Mouse (Mus musculus) right cerebral cortex, adult 18-20 months (tissue): ENCODE measurements at regions not wholly inside any gene's neighbourhood (a gene's known extent, or its start where the extent isn't known, plus 50 kb on each side); places are given as distances from the start of the nearest gene placed in this dataset.

ENCODE experiments used
- DNase-seq: peaks from one replicate; pipeline ENCODE4 v3.0.0; 2022; ENCODE audit warnings: mixed read lengths

GRCm38 (mm10) chr14:80901346-80901745, 917.5 kb downstream of the Olfm4 start:
- peak; percentile 21 for DNase-seq

GRCm38 (mm10) chr14:80901759-80902163, 917.9 kb downstream of the Olfm4 start:
- DNase-seq: no peak

DNA sequence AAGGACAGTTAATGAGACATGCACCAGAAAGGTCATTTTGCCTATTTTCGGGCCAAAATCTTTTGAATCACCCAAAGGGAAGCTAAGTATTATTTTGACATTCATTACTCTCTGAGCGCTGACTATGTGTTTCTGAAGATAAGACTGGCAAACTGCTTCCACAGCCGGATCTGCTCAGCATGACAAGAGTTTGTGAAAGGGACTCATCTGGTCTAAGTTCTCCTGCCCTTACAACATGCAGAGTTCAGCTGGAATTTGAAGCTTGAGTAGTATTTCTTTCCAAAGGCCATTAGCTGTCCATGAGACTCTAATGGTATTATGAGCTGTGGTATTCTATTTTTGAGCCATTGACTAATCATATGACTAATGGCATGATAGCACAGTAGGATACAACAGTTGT, 932.1 kb downstream of the Olfm4 start:
- DNase-seq: no peak

DNA sequence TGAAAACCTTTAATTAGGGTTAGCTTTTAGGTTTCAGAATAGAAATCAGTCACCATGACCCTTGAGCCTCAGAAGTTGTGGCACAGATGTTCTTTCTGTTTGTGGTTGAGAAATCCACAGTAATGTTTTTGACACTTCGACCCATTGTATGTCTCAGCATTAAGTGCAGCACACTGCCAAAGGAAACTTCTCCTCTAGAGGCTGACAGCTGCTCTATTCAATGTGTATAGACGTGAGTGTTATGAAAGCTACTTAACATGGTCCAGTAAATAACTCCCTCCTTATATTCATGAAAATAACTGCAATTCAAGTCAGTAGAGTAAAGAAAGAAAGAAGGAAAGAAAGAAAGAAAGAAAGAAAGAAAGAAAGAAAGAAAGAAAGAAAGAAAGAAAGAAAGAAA, 939.9 kb downstream of the Olfm4 start:
- DNase-seq: no peak

GRCm38 (mm10) chr14:80959966-80960365, 976.1 kb downstream of the Olfm4 start:
- DNase-seq: no peak

- no peak for DNase-seq
Measured at GRCm38 (mm10) chr14:80975795-80976194, 991.9 kb downstream of the Olfm4 start.

GRCm38 (mm10) chr14:80976662-80977061, 992.8 kb downstream of the Olfm4 start:
- no peak for DNase-seq

DNA sequence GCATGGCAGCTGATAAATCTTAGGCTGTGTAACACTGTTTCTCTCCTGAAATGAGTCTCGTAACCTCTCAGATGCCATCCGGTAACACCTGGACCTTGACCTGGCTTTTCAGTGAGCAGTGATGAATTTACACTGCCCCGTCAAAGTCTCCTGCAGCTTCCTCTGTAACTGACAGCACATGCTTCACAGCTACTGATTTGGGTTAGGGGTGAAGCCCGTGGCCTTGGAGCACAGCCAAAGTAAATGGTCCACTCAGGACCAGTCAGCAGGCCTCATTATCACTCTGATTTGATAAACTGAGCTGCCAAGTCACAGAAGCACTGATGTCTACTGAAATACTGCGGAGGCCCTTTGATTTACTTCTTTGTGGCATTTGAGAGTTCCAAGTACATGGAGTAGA, 995.6 kb downstream of the Olfm4 start:
- DNase-seq: no peak

GRCm38 (mm10) chr14:80990192-80990591, 1006.3 kb downstream of the Olfm4 start:
- no peak for DNase-seq

DNA sequence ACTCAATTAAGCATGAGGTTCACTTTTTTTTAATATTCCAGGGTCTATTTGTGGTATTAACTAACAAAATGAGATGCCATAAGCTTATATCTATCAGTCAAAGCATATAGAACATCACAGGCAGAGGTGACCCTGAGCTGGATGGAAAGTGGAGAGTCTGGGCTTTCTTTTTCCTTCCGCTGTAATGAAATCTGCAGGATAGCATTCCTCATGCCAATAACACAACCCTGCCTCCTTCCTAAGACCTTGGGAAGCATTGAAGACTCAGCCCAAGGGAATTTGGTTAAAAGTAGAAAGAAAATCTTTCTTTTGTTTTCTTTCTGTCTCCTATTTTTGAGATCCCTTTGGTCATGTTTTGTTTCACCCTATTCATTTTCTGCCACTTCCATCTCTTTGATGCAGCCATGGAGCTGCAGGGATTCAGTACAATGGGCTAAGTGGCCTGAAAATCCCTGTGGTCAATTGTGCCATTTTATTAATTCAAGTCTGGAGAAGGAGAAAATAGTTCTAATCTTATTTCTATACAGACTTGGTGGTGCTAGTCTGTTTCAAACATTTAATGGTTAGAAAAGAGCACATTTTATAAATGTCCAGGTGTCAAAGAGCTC, 1006.9 kb downstream of the Olfm4 start:
- no peak for DNase-seq

DNA sequence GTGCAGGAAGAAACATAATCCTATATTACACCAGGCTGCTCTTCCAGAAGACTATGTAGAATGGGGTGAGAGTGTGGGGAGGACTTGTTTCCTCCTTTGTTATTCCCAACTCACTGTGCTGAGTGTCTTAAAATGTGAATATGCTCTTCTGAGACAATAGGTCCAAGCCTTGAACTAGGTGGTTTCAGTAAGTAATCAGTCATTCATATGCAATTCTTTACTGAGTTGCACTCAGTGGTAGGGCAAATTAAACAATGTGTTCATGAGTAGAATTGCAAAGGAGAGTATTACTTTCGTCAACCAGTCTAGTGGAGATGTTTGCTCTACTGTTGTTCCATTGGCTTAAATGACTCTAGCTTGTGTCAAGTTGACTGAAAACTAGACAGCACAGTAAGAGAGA, 1015.1 kb downstream of the Olfm4 start:
- no peak for DNase-seq

DNA sequence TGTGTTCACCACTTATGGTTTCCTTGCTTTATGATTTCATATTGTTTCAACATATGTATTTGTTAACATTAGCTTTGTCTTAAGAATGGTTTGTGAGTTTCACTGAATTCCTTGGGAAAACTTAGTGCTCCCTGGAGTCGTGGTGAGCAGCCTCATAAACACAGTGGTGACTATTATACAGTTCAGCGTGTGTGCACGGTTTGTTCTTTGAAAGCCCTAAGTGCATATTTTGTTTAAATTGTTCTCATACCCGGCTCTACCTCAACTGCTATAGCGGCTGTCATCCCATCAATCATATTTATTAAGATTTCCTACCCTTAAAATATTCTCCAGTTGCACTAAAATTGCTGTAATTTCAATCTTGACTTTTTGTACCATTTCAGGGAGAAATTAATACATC, 1029.3 kb downstream of the Olfm4 start:
- DNase-seq: no peak

GRCm38 (mm10) chr14:81031475-81031874, 1047.6 kb downstream of the Olfm4 start:
- DNase-seq: no peak

DNA sequence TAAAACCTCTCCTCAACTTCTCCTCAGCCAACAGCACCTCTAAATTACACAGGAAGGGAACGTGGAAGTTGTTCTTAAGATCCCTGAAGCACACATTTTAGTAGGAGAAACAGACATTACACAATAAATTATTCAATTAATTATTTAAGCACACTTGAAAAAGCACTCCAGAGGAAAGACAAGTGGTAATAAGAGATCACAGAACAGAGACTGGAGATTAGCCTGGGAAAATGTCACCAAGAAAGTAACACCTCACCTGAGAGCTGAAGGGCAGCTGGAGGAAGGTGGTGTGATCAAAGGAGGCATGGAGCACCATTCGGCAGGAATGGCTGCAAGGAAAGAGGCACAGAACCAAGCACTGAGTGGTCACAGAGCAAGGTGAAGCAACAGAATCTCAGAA, 1053.8 kb downstream of the Olfm4 start:
- DNase-seq: no peak

DNA sequence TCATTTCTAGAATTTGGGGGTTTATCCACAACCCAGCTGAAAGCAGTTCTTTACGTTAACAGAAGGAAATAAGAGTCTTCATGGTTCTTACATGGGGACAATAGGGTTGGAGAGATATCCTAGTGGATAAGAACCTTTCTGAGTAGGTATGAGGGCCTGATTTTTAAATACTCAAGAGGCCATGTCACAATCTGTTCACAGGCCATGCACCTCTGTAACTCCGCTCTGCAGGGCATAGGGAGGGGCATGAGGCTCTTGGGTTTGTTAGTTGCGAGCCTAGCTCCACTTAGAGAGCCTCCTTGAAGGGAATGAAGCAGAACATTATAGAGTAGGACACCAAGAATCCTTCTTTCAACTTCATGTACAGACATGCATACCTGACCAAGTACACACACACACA, 1054.2 kb downstream of the Olfm4 start:
- DNase-seq: no peak
